Comparison of ENCODE assay signal across 8 mouse cellular contexts in the genomic region with DNA sequence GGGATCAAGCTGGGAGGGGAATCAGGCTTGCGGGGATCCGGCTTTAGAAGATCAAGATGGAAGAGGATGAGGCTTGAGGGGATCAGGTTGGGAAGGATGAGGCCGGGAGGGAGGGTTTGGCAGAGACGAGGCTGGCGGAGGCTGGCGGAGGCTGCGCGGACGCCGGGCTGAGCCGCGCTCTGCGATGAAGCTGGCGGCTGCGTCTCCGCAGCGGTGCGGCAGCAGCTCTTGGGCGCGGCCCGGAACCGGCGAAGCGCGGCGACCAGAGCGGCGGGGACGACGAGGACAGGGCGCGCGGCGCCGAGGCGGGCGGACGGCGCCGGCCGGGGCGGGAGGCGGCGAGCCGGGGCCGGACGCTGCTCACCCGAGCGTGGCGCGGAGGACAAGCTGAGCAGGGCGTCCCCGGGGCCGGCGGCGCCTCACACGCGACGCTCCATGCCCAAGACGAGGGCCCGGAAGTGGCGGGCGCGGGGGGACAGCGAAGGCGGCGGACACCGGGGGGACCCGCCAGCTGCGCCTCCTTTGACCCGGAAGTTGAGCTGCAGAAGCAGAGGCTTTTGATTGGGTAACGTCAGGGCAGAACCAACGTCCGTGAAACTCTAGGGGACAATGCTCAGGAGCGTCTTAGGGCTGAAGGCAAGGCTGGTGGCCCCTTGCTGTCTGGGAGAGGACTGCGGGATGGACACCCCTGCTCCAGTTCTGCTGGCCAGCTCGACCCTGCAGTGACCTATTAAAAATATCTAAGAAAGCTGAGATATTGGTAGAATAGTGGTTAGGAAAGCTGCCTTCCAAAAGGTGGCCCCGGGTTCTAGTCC. TPM values are rescaled to one million over a fixed set of nuclear protein-coding genes. Genes with fewer than 3 reads are reported as not detected.
DNase-seq lines count a peak whose midpoint lies in the region; ATAC-seq lines count a peak whose summit lies in the region.

A gene (minus strand): TSS at position 529 of the 815 bp plus-strand sequence.

- peak; percentile 98 for DNase-seq in adipocyte (ENCODE audit: low spot score)
- peak; percentile 96 for DNase-seq in embryo, embryonic 10 days (ENCODE audit: low spot score)
- peak; percentile 83 for DNase-seq in gastrocnemius, postnatal 10 days
- peak; percentile 92 for DNase-seq in induced T-regulatory cell, adult 2 months (ENCODE audit: low read depth)
- peak; percentile 91 to 95 for DNase-seq in left cerebral cortex, adult 9 months (ENCODE audit: low spot score in 2 of 2)
- peak; percentile 85 for DNase-seq in right cerebral cortex, postnatal 14 days
- peak; percentile 73 to 90 for DNase-seq in urinary bladder, postnatal 36 days (ENCODE audit: low spot score in 2 of 2)

- ATAC-seq in megakaryocyte progenitor cell, adult 5-6 weeks (replicated peaks; ENCODE audit: poor library complexity) = peak; percentile 97

RNA-seq across cellular contexts. Expression of the gene that starts here (rescaled TPM):
- 10 to 100 TPM; 21.7 to 24.3 TPM for total RNA-seq in gastrocnemius, postnatal 10 days (2021)
- 27.0 and 31.0 TPM in 2 replicates for total RNA-seq in megakaryocyte progenitor cell, adult 5-6 weeks (2015)
- total RNA-seq in megakaryocyte progenitor cell, adult 5-6 weeks (2017) = 15.7 and 19.9 TPM in 2 replicates

Comparison
In these comparisons a context has a peak if more than half of its experiments do, and no peak if none do; other contexts are left out.
1. Peak in every context shown above with its lines: DNase-seq and ATAC-seq.